Mouse (Mus musculus) kidney, adult 11 months (tissue): ENCODE measurements around the gene Rpl14.

Experiments used
- DNase-seq: peaks from one replicate; pipeline ENCODE4 v3.0.0; 2022

Gene Rpl14

DNA sequence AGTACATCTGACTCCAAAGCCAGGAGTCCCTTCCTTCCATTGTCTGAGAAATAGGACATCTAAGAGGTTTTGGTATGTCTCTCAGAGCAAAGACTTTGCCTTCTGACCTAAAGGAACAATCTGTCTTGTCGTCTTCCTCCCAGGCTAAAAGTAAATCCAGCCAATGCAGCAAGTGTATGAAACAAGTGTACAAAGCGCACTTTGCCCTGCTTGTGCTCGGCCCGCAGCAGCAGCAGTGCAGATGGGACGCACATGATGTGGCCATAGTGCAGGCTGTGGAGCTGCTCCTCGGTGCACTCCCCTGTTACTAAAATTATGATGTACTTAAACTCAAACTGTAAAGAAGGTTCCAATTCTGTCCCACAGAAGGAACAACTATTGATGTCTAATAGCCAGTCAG lies 46.9 kb downstream of the Rpl14 start:
- no peak for DNase-seq

DNA sequence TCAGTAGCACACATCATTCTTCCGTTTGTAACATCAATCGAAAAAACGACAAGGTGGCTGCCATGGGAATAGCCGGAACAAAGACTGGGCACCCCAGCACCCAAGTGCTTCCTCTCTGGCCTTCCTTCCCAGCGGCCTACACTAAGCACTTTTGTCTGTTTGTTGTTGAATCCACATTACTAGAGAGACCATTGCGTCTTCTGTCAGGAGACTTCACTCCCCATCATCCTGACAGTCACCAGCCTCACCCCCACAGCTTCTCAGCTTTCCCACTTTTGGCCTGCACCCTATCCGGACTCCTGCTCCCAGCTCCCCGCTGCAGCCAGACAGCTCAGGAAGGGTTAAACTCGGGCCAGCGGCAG lies 48.1 kb downstream of the Rpl14 start:
- no peak for DNase-seq

DNA sequence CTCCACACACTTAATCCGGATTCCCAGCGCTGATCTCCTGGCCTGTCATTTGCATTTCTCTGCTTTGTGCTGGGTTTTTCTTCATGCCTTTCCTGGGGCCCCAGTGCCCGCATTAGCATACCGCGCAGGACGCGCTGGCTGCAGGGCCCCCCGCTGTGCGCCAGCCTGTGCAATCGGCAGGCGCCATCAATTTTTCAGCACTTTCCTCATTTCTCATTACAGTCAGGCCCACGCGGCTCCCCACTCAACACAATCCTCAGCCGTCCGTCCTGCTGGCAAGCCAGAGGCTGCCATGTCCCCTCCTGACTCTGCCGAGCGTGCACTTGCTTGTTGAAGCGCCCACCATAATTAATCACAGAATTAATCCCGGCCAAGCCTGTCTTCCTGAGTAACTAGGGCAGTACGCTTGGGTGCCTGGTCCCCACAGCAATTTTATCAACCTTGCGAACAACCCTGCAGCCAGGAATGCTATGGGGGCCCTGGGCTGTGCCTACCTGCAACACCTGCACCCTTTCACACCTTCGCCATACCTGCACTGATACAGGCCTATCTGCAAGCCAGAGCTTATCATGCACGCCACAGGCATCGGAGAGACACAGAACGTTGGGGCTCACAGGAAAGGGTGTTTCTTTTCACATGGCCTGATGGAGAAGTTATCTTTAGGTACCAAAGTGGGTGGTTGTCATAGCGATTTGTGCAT lies 48.6 kb downstream of the Rpl14 start:
- no peak for DNase-seq

DNA sequence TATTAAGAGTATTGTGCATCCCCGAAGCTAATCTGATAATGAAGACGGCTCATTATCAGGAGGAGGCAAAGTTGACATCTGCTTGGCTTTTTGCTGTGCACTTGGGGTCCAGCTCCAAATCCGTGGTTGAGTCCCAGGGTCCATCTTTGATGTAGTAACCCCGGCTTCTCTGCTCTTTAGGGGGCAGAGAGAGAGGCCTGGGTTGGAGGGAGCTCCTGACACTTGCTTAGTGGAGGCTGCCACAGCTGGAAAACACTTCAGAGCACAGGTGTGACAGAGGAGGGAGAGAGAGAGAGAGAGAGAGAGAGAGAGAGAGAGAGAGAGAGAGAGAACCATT lies 49.1 kb downstream of the Rpl14 start:
- no peak for DNase-seq
